Mouse (Mus musculus) hematopoietic stem cell, adult 5-6 weeks (primary cell): ENCODE data around the gene Phldb3. TPM values are rescaled to one million over a fixed set of nuclear protein-coding genes. Genes with fewer than 3 reads are reported as not detected.
"Not testable (repeated sequence)": the region's sequence is repeated elsewhere in the genome, so short reads cannot be mapped to it uniquely, and the experiment has no call there.

Source experiments
- ATAC-seq, 2 experiments: fragments of 125-278 bp in 1 of 2; replicated peaks in 1 of 2; 2 replicates each; pipeline ENCODE4 v1.8.0; 2016 to 2017; ENCODE audit warnings: inconsistent platforms in 2 of 2, mild to moderate bottlenecking in 2 of 2, moderate number of reproducible peaks in 2 of 2, low read depth in 1 of 2, moderate TSS enrichment in 1 of 2; ENCODE audit not compliant: low FRiP score in 2 of 2, poor library complexity in 2 of 2, severe bottlenecking in 2 of 2, insufficient read depth in 1 of 2, low TSS enrichment in 1 of 2
- total RNA-seq: library from RNA; stranded (forward); fragments of 172-1452, 232-1000 nt; gene quantifications from 2 replicates; pipeline ENCODE4 v1.2.3, GENCODE M21; 2017

Gene Phldb3
- total RNA-seq, 1 experiment from 2014 or later = 17.5 TPM

DNA sequence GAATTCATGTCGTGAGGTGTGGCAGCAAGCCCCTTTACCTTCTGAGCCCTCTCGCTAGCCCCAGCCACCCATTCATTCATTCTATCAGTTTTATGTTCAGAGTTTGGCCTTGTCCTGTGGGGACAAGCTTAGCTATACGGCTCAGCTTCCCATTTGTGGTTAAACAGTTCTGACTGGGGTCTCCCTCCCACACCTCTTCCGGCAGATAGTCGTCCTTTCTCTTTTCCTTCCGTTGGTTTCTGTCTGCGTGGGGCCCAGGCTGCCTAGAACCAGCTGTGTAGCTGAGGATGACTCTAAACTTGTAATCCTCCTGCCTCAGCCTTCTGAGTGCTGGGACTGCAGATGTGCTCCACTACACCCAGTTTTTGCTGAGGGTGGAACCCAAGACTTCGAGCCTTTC lies 7.2 kb downstream of the Phldb3 start:
- ATAC-seq = peak; percentile 63 to 74

- ATAC-seq = not testable (repeated sequence)
Measured at GRCm38 (mm10) chr7:24618374-24618773, 7.8 kb downstream of the Phldb3 start.

GRCm38 (mm10) chr7:24619671-24620397 lies 9.3 kb downstream of the Phldb3 start:
- ATAC-seq = no peak

- ATAC-seq = no peak
Measured at GRCm38 (mm10) chr7:24621193-24621592, 10.6 kb downstream of the Phldb3 start.

- ATAC-seq = no peak
Measured at GRCm38 (mm10) chr7:24622967-24623366, 12.4 kb downstream of the Phldb3 start.

DNA sequence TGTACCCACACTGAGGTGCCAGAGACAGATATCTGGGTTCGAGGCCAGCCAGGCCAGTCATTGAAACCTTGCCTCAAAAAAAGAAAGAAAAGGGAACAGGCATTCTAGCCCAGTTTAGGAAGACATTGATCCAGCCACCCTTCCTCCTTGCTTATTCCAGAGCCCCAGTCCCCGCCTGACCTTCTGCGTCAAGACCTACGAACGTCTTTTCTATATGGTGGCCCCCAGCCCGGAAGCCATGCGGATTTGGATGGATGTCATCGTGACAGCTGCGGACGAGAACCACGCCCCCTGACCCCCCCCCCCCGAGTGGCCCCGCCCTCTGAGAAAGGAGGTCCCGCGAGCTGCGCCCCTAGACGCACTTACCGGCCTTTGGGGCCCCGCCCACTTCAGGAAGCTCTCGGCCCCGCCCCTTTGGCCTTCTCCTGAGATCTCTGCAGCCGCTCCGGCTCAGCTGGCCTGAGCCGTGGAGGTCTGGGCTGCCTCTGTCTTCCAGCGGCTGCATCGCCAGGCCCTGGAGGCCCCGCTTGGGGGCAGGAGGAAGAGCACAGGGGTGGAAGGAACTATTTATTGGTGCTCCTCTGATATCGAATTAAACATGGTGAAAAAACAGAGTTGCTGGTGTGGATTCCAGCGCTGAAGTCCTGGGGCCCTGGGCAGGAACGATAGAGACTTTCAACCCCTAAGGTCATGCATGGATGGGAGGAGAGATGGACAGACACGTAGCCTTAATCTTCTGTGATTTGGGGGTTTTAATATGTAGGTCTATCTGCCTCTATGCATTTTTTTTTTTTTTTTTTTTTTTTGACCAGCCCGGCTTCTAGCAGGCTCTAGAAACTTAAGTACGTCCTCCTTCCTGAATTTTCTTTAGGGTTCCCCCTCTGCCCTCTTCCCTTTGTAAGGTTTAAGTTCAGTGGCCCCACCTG lies 18.4 kb downstream of the Phldb3 start:
- peak; percentile 76 to 89 for ATAC-seq

DNA sequence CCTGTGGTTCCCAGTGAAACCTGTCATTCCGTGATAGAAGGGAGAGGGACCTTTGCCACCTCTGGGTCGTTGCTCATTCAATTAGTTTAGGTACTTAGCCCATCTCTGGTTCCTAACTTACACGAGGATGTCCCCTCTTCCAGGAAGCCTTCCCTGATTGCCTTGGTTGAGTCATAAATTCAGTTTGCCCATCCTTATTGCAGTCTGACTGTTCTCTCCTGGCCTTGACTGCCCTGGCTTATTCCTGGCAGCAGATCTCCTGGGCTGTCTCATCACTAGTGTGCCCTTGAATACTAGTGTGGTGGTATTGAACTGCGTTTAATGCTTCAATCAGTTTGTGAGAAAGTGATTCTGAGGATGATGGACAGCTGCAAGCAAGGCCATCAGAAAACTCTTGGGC lies 19.1 kb downstream of the Phldb3 start:
- ATAC-seq = no peak

GRCm38 (mm10) chr7:24630116-24630880 lies 19.7 kb downstream of the Phldb3 start:
- no peak for ATAC-seq

- no peak for ATAC-seq
Measured at GRCm38 (mm10) chr7:24636264-24636663, 25.7 kb downstream of the Phldb3 start, which contains the start of gene Lypd3. TSS of gene Lypd3 (plus strand) at chr7:24636550.

DNA sequence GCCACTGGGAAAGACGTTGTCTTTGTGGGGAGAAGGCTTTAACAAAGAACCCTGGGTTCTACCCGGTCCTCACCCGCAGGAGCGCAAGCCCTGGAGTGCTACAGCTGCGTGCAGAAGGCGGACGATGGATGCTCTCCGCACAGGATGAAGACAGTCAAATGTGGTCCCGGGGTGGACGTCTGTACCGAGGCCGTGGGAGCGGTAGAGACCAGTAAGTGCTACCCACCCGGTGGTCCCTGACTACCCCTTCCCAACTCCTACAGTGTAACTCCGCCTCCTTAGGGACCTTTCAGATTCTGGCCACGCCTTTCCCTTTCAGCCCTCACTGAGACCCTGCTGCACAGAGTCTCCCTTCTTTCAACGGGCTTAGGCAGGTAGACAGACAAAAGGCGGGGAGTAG lies 26.5 kb downstream of the Phldb3 start:
- ATAC-seq = no peak

GRCm38 (mm10) chr7:24638026-24638856 lies 27.7 kb downstream of the Phldb3 start:
- ATAC-seq = peak; percentile 25 to 68

DNA sequence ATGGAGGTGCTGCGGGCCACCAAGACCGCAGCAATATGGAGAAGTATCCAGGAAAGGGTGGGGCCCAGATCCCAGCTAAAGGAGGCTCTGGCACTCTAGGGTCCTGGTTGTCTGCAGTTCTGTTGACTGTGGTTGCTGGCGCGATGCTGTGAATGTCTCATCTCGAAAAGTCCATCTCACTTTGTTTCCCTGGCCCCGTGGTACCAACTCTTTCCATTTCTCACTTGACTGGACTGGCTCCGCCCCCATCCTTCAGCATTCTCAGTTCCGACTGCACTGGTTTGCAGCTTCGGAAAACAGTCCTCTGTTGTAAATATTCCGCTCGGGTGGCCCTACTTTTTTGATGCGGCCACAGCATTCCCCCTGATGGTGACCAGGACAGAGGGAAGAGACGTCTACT lies 29.9 kb downstream of the Phldb3 start:
- ATAC-seq = no peak

DNA sequence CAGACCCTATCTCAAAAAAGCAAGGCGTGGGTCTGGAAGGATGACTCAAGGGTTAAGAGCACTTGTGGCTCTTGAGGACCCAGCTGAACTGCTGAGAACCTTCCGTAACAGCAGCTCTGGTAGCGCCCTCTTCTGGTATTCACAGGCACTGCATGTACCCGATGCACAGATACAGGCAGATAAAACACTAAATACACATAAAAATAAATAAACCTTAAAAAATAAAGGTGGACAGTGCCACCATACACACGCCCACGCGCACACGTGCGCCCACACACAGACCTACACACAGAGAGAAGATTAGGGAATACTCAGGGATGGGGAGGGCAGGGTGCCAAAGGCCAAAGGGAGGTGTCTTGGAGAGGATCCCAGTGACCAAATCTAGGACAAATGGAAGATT lies 31.9 kb downstream of the Phldb3 start:
- peak in 1 of 2 experiments; percentile 49; a peak in 1 of 4 replicates for ATAC-seq

DNA sequence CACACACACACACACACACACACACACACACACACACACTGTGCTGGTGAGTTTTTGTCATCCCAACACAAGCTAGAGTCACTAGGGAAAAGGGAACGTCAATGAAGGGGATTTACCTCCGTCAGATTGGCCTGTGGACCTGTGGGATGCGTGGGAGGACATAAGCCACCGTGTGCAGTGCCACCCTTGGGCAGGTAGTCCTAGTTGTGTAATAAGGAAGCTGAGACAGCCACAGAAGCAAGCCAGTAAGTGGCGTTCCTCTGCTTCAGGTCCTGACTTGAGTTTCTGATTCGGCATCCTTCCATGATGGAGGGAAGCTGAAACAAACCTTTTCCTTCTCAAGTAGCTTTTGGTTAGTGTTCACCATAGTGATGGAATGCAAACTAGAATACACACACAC lies 33.9 kb downstream of the Phldb3 start:
- ATAC-seq = no peak

DNA sequence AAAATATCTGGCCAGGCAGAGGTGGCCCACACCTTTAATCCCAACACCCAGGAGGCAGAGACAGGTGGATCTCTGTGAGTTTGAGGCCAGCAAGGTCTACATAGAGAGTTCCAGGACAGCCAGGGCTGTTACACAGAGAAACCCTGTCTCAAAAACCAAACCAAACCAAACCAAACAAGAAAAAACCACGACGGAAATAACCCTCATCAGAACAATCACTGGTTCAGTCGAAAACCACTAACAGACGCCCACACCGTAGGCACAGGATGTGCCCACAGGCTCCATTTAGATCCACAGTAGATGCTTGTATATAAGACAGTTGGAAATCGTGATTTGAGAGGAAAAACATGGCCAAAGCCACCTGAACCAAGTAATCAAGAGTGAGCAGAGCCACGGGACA lies 34.4 kb downstream of the Phldb3 start:
- ATAC-seq = no peak; a peak in 1 of 4 replicates

GRCm38 (mm10) chr7:24646486-24646885 lies 35.9 kb downstream of the Phldb3 start:
- ATAC-seq = no peak

DNA sequence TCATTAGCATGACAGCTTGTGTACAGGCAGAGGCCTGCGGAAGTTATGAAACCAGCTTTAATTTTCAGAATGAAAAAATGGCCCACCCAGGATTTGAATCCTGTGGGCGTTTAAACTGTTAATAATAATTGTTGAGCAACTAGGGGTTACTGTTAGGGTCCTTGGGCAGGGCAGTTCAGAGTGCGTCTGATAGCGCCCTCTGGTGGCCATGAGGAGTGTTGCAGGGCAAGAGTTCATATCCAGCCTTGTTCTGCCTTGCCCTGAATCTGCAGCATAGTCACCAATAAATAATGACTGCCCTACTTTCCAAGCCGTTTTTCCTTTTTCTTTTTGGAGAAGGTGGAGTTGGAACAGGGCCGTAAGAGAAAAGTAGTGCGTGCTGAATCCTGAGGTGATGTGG lies 43.1 kb downstream of the Phldb3 start:
- ATAC-seq = peak; percentile 74 to 78
